Mouse (Mus musculus): ENCODE measurements around the gene Cdc5l.

DNA sequence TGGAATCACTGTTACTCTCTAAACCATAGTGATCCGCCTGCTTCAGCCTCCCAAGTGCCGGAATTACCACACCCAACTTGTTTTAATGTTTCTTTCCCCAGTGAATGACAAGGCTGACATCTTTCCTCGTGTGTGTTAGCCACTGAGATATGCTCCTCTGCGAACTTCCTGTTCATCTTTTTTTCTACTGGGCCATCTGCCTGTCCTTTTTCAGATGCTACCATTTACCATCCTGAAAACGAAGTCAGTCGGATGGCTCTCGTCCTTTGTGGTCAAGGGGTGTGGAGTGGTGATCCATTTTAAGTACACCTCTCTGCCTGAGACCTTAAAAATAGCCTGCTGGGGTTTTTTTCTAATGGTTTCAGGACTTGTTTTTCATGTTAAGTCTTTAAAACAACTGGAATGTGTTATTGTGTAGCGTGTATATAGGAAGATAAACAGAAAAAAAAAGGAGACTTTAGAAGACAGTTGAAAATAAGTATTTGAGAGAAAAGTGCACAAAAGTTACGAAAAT, 54.2 kb downstream of the Cdc5l start:
- TF ChIP-seq ZC3H11A (IDR thresholded peaks at IDR 0.05; ENCODE audit: borderline replicate concordance, low read depth, low read length) (no peak), CHD2 (IDR thresholded peaks at IDR 0.05; ENCODE audit: low read depth, low read length) (no peak)
